ENCODE assay signal across 14 mouse cellular contexts in genomic region chr1:132261058-132261457, GRCm38 (mm10). TPM values are rescaled to one million over a fixed set of nuclear protein-coding genes. Genes with fewer than 3 reads are reported as not detected.
DNase-seq lines count a peak whose midpoint lies in the region; ATAC-seq and TF ChIP-seq lines count a peak whose summit lies in the region.
"Had no signal": no experiment of that assay in that cellular context is flagged by ENCODE, and none has a peak within 500 bp of the region (broad histone marks: within the 10 kb centered on the region; RNA-seq: fewer than 3 reads in every experiment).

No protein-coding gene starts in this region.

- H3K9ac ChIP-seq in liver, embryonic 13.5 days: no peak overlapping the region
- H3K9ac ChIP-seq: neural tube, embryonic 12.5 days had no signal

- H3K4me1 ChIP-seq in G1E (ENCODE audit: insufficient read depth, low read depth, low read length): peaks cover 17% of the 10 kb centered on the region
- H3K4me1 ChIP-seq in liver, embryonic 13.5 days (replicated peaks): peaks cover 20% of the 10 kb centered on the region
- H3K4me1 ChIP-seq: neural tube, embryonic 12.5 days had no signal

- 44% methylated on average over 5 of the region's 5 CpGs for WGBS in liver, embryonic 13.5 days (ENCODE audit: insufficient replicate concordance)

- TF ChIP-seq CTCF in G1E (IDR thresholded peaks at IDR 0.05; ENCODE audit: low read depth, low read length): peak; percentile 58

- H3K9me3 ChIP-seq in G1E (replicated peaks): no peaks in the 10 kb centered on the region
- no peaks in the 10 kb centered on the region for H3K9me3 ChIP-seq in liver, embryonic 13.5 days (replicated peaks)
- H3K9me3 ChIP-seq: neural tube, embryonic 12.5 days had no signal

- DNase-seq in heart, postnatal 4 days: peak; percentile 17
- DNase-seq in heart, adult 18-20 months: no peak
- peak; percentile 11 for DNase-seq in 3T3-L1 (ENCODE audit: low read depth, low spot score)
- no peak for DNase-seq in G1E (ENCODE audit: low spot score)
- DNase-seq in liver, embryonic 13.5 days: peak; percentile 26
- no peak for DNase-seq in adrenal gland, postnatal 14 days
- no peak for DNase-seq in spleen, postnatal 36 days (ENCODE audit: low spot score in 2 of 2)
- no peak for DNase-seq in layer of hippocampus, adult 9-10 months (ENCODE audit: low spot score)
- DNase-seq: heart, postnatal 14 days had no signal

- H3K4me3 ChIP-seq in G1E (ENCODE audit: low read depth, low read length): no peak overlapping the region
- H3K4me3 ChIP-seq in liver, embryonic 13.5 days (replicated peaks): no peak overlapping the region
- H3K4me3 ChIP-seq: neural tube, embryonic 12.5 days had no signal

- H3K4me2 ChIP-seq in liver, embryonic 13.5 days: no peak overlapping the region
- H3K4me2 ChIP-seq: neural tube, embryonic 12.5 days had no signal

- H3K27me3 ChIP-seq in G1E (ENCODE audit: insufficient read depth, low read length): peaks cover 34% of the 10 kb centered on the region
- H3K27me3 ChIP-seq in liver, embryonic 13.5 days: no peaks in the 10 kb centered on the region
- H3K27me3 ChIP-seq: neural tube, embryonic 12.5 days had no signal

- no peak for ATAC-seq in G1E (ENCODE audit: extremely low read depth, insufficient number of reproducible peaks, low FRiP score, poor library complexity, severe bottlenecking)
- ATAC-seq in liver, embryonic 13.5 days (ENCODE audit: low read depth): no peak
- ATAC-seq: forebrain, embryonic 16.5 days had no signal

- H3K27ac ChIP-seq in liver, embryonic 13.5 days: no peak overlapping the region
- H3K27ac ChIP-seq: macrophage; neural tube, embryonic 12.5 days had no signal

- no peaks in the 10 kb centered on the region for H3K36me3 ChIP-seq in G1E (replicated peaks)
- H3K36me3 ChIP-seq in liver, embryonic 13.5 days: no peaks in the 10 kb centered on the region
- H3K36me3 ChIP-seq: neural tube, embryonic 12.5 days had no signal

RNA-seq across cellular contexts. Expression of gene Gm10188, which starts 31.5 kb away (rescaled TPM):
- total RNA-seq in heart, postnatal 4 days (2021): not detected
- not detected for total RNA-seq in heart, adult 18-20 months (2021)
- not detected in 2 replicates for total RNA-seq in G1E (2014; fragmentation: Nextera tagmentation)
- 0.17 TPM in 1 of 2 replicates, not detected in the other for total RNA-seq in G1E (2017)
- polyA plus RNA-seq in G1E (2012): not detected in 2 replicates
- polyA plus RNA-seq in liver, embryonic 13.5 days (2015; fragmentation: Nextera tagmentation; extraction: Ambion mirVana): not detected in 2 replicates
- total RNA-seq in adrenal gland, postnatal 14 days (2021): not detected in 2 replicates
- total RNA-seq: heart, postnatal 14 days; layer of hippocampus, adult 18-20 months had no signal
- polyA plus RNA-seq: cortical plate, adult 2 months; macrophage had no signal

RNA-seq across cellular contexts. Expression of gene Klhdc8a, which starts 37.4 kb away (rescaled TPM):
- total RNA-seq in heart, postnatal 4 days (2021): 1 to 10 TPM; 4.1 to 5.8 TPM
- total RNA-seq in heart, adult 18-20 months (2021): 10 to 100 TPM; 16.7 to 25.6 TPM
- total RNA-seq in G1E (2014; fragmentation: Nextera tagmentation) (not detected in 2 replicates), G1E (2017) (0.06 and 0.11 TPM in 2 replicates)
- polyA plus RNA-seq in G1E (2012): not detected in 2 replicates
- polyA plus RNA-seq in liver, embryonic 13.5 days (2015; fragmentation: Nextera tagmentation; extraction: Ambion mirVana): 0.03 and 0.06 TPM in 2 replicates
- total RNA-seq in adrenal gland, postnatal 14 days (2021): 64.1 and 71.4 TPM in 2 replicates
- polyA plus RNA-seq: macrophage had no signal

RNA-seq across cellular contexts. Expression of gene Nuak2, which starts 54.9 kb away (rescaled TPM):
- 1 to 10 TPM; 5.3 to 5.8 TPM for total RNA-seq in heart, postnatal 4 days (2021)
- total RNA-seq in heart, adult 18-20 months (2021): 1 to 10 TPM; 4.2 to 4.4 TPM
- total RNA-seq in G1E (2014; fragmentation: Nextera tagmentation) (not detected in 2 replicates), G1E (2017) (0.17 and 0.33 TPM in 2 replicates)
- 0.02 TPM in 1 of 2 replicates, not detected in the other for polyA plus RNA-seq in G1E (2012)
- polyA plus RNA-seq in liver, embryonic 13.5 days (2015; fragmentation: Nextera tagmentation; extraction: Ambion mirVana): 1.6 and 1.8 TPM in 2 replicates
- total RNA-seq in adrenal gland, postnatal 14 days (2021): 3.7 and 5.6 TPM in 2 replicates

Comparison
In these comparisons a context has a peak if more than half of its experiments do, and no peak if none do; other contexts are left out.
1. DNase-seq: peak in heart, postnatal 4 days (single experiment), 3T3-L1 (single experiment) and liver, embryonic 13.5 days (single experiment); none in heart, adult 18-20 months (0 of 2), G1E (single experiment), adrenal gland, postnatal 14 days (single experiment), spleen, postnatal 36 days (0 of 2) and layer of hippocampus, adult 9-10 months (single experiment).
2. RNA of gene Klhdc8a, which starts 37.4 kb away (total RNA-seq): 64.1 to 71.4 TPM in adrenal gland, postnatal 14 days, 16.7 to 25.6 TPM in heart, adult 18-20 months and 4.1 to 5.8 TPM in heart, postnatal 4 days; 0.06 to 0.11 TPM in G1E; every median in the first group is over 4 times any median in the second.